Mouse (Mus musculus) liver, embryonic 14.5 days (tissue): Measurements from ENCODE around the gene Shbg. TPM values are rescaled to one million over a fixed set of nuclear protein-coding genes. Genes with fewer than 3 reads are reported as not detected.
A peak's percentile ranks its signal among the peaks of the same experiment; 100 is the strongest.
"Not testable (repeated sequence)": the region's sequence is repeated elsewhere in the genome, so short reads cannot be mapped to it uniquely, and the experiment has no call there.

ENCODE experiments used
- ATAC-seq: fragments of 200-750 bp; cut with Nextera tagmentation; 2 replicates; pipeline ENCODE4 v1.8.0; 2017; ENCODE audit warnings: moderate number of reproducible peaks, mild to moderate bottlenecking, moderate library complexity; ENCODE audit not compliant: insufficient read depth
- DNase-seq, 3 experiments: peaks; one replicate each; pipeline ENCODE4 v3.0.0-alpha.2; 2012 to 2013; ENCODE audit warnings: low read depth in 3 of 3, low spot score in 3 of 3
- H3K27ac ChIP-seq: fragments of 300-500 bp; sonication (generic); 2 replicates; pipeline ENCODE4 v1.5.1; 2014; ENCODE audit warnings: moderate library complexity, mild to moderate bottlenecking, control low read depth, inconsistent platforms
- H3K27me3 ChIP-seq: fragments of 300-500 bp; sonication (generic); 2 replicates; pipeline ENCODE4 v1.6.1; 2014; ENCODE audit warnings: mild to moderate bottlenecking, low read length, moderate library complexity; ENCODE audit not compliant: control insufficient read depth, insufficient read depth
- H3K36me3 ChIP-seq: fragments of 300-500 bp; sonication (generic); replicated peaks from 2 replicates; pipeline ENCODE4 v1.6.1; 2014; ENCODE audit warnings: low read depth; ENCODE audit not compliant: control insufficient read depth, insufficient read depth
- H3K4me1 ChIP-seq, 2 experiments: fragments of 200-500 bp in 1 of 2; fragments of 300-500 bp in 1 of 2; sonication (generic) in 1 of 2; replicated peaks; 2 replicates each; pipeline ENCODE4 v1.6.1; 2012 to 2014; ENCODE audit warnings: antibody characterized with exemption in 1 of 2, inconsistent platforms in 1 of 2, low read length in 1 of 2; ENCODE audit not compliant: control insufficient read depth in 2 of 2, insufficient read depth in 2 of 2
- H3K4me2 ChIP-seq: fragments of 300-500 bp; sonication (generic); 2 replicates; pipeline ENCODE4 v1.6.1; 2014; ENCODE audit warnings: low read depth, mild to moderate bottlenecking, control low read depth, moderate library complexity
- H3K4me3 ChIP-seq, 2 experiments: fragments of 200-500 bp in 1 of 2; fragments of 300-500 bp in 1 of 2; sonication (generic) in 1 of 2; 2 replicates each; pipeline ENCODE4 v1.5.1; 2012 to 2014; ENCODE audit warnings: low read depth in 2 of 2, low read length in 2 of 2, mild to moderate bottlenecking in 2 of 2, control low read depth in 1 of 2, inconsistent platforms in 1 of 2, moderate library complexity in 1 of 2; ENCODE audit not compliant: insufficient read depth in 1 of 2
- H3K9ac ChIP-seq: fragments of 300-500 bp; sonication (generic); replicated peaks from 2 replicates; pipeline ENCODE4 v1.6.1; 2014; ENCODE audit warnings: mild to moderate bottlenecking, control low read depth, moderate library complexity
- H3K9me3 ChIP-seq: fragments of 300-500 bp; sonication (generic); 2 replicates; pipeline ENCODE4 v1.6.1; 2016; ENCODE audit warnings: low read length, mixed read lengths; ENCODE audit not compliant: control insufficient read depth
- CTCF ChIP-seq: IDR thresholded peaks from 2 replicates; pipeline ENCODE4 v1.5.1; 2016; ENCODE audit warnings: antibody characterized with exemption, low read depth, control low read depth
- EP300 ChIP-seq: IDR thresholded peaks from 2 replicates; pipeline ENCODE4 v1.6.1; 2016; ENCODE audit warnings: antibody characterized with exemption, low read depth
- WGBS: fragments of 180-500 bp; shearing (Covaris S2); extraction: QIAGEN DNeasy Blood & Tissue Kit; methylation state at CpG from one replicate; pipeline ENCODE4 v1.1.7; 2014; ENCODE audit not compliant: insufficient replicate concordance; 5-methylcytosine and 5-hydroxymethylcytosine counted together
- polyA plus RNA-seq, 2 experiments: library from polyadenylated mRNA; depleted of rRNA in 1 of 2; stranded (reverse) in 1 of 2; unstranded in 1 of 2; fragments of >200 nt; fragmentation: Nextera tagmentation in 1 of 2; extraction: Ambion mirVana in 1 of 2; gene quantifications; 2 replicates each; pipeline versions ENCODE4 v1.2.1 to v1.2.3; 2012 to 2014

Shbg gene
- polyA plus RNA-seq, 2 experiments: 21.4 to 28.4 TPM

GRCm38 (mm10) chr11:69620394-69621081, 2.8 kb upstream of the Shbg start:
- TF ChIP-seq CTCF: no peak
- no peak for TF ChIP-seq EP300
- no peak for DNase-seq
- ATAC-seq: peak; percentile 51; the same call in 1 of the 2 replicates
- 39% methylated on average over 7 of the region's 7 CpGs for WGBS
- H3K4me1 ChIP-seq: peaks cover 16 to 33% of the 10 kb centered on the region in 2 experiments
- no peaks in the 10 kb centered on the region for H3K36me3 ChIP-seq
- H3K27ac ChIP-seq: peak overlapping the region; percentile 53
- H3K4me2 ChIP-seq: peak overlapping the region; percentile 84
- no peaks in the 10 kb centered on the region for H3K27me3 ChIP-seq
- H3K9ac ChIP-seq: no peak overlapping the region
- no peak overlapping the region for H3K4me3 ChIP-seq
- H3K9me3 ChIP-seq: no peaks in the 10 kb centered on the region

- no peaks in the 10 kb centered on the region for H3K9me3 ChIP-seq
- H3K9ac ChIP-seq: no peak overlapping the region
- H3K36me3 ChIP-seq: no peaks in the 10 kb centered on the region
- WGBS: 36% methylated on average over 10 of the region's 10 CpGs
- ATAC-seq (no peak), DNase-seq (no peak)
- H3K4me2 ChIP-seq: peak overlapping the region; percentile 39
- peak overlapping the region; percentile 0 to 21; a peak in 2 of 4 replicates for H3K4me3 ChIP-seq
- no peak for TF ChIP-seq EP300
- no peak; the same call in 1 of the 2 replicates for TF ChIP-seq CTCF
- H3K27ac ChIP-seq: no peak overlapping the region
- H3K27me3 ChIP-seq: no peaks in the 10 kb centered on the region
- H3K4me1 ChIP-seq: peaks cover 16 to 27% of the 10 kb centered on the region in 2 experiments
Observed at GRCm38 (mm10) chr11:69616781-69617180, 924 bp downstream of the Shbg start.

- H3K27me3 ChIP-seq, DNase-seq, H3K36me3 ChIP-seq, ATAC-seq, H3K9me3 ChIP-seq, H3K27ac ChIP-seq: not testable (repeated sequence)
- 37% methylated on average over 11 of the region's 11 CpGs for WGBS
- peak overlapping the region in 1 of 2 experiments; percentile 56; a peak in 2 of 4 replicates for H3K4me3 ChIP-seq
- H3K4me2 ChIP-seq: peak overlapping the region; percentile 95
- peak overlapping the region; percentile 20 for H3K9ac ChIP-seq
- H3K4me1 ChIP-seq: peaks cover 10 to 21% of the 10 kb centered on the region in 2 experiments
Observed at GRCm38 (mm10) chr11:69614257-69614588, 3.5 kb downstream of the Shbg start.

DNA sequence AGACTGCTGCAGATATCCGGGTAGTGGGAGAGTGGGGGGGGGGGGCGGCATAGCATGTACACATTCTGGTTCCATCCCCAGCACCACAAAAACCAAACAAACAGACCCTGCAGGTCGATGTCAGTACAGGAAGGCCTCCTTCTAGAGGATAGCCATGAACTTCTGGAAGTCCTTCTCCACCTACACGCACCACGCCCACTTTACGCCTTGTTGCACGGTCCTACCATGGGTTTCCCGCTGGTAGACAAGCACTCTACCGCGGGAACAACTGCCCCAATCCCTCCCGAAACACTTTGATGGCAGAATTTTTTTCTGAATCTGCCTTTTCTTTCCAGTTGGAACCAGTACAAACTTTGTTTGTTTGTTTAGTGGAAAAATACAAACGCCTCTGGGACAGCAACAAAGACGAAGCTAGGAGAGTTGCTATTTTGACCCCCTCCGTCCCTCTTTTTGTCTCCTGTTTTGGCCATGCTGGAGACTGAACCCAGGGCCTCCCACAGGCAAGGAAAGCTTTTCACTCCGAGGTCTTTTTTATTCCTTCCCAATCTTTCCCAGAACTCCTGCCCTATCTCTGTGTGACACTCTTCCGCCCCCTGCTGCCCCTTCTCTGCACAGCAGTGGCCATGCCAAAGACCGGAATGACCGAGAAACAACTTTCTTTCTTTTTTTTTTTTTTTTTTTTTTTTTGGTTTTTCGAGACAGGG, 4.0 kb downstream of the Shbg start:
- DNase-seq (peak in 1 of 3 experiments; percentile 61), ATAC-seq (peak; percentile 61; the same call in 1 of the 2 replicates)
- Histone ChIP-seq H3K9ac (peak overlapping the region; percentile 67), H3K4me1 (peaks cover 15 to 26% of the 10 kb centered on the region in 2 experiments), H3K4me2 (peak overlapping the region; percentile 95), H3K9me3 (no peaks in the 10 kb centered on the region), H3K36me3 (no peaks in the 10 kb centered on the region), H3K4me3 (peak overlapping the region; percentile 52 to 56), H3K27ac (no peak overlapping the region; the same call in 1 of the 2 replicates), H3K27me3 (no peaks in the 10 kb centered on the region)
- no peak for TF ChIP-seq EP300
- peak; percentile 92 for TF ChIP-seq CTCF
- 4% methylated on average over 19 of the region's 19 CpGs for WGBS

DNA sequence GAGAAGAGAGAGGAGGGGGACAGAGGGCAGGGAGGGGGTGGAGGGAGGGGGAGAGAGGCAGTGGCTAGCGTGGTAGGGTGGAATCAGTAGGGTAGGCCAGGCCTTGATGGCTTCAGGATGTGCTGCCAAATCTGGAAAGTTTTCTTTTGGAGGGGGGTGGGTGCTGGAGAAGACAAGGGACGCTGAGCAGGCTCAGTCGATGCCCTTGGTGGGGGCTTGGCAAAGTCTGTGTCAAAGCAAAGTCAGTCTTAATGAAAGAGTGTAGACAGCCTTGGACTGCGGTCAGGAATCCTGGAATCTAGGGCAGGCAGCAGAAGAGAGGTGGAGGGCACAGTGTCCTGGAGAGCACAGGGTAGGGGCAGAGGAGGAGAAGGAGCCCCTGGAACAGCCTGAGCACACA, 6.8 kb downstream of the Shbg start:
- H3K36me3 ChIP-seq: no peaks in the 10 kb centered on the region
- TF ChIP-seq EP300: no peak
- TF ChIP-seq CTCF: no peak
- no peak overlapping the region for H3K9ac ChIP-seq
- no peak overlapping the region for H3K4me3 ChIP-seq
- H3K27me3 ChIP-seq: no peaks in the 10 kb centered on the region
- ATAC-seq (no peak), DNase-seq (no peak)
- no peak overlapping the region for H3K27ac ChIP-seq
- H3K4me1 ChIP-seq: peaks cover 26 to 33% of the 10 kb centered on the region in 2 experiments
- H3K4me2 ChIP-seq: no peak overlapping the region
- H3K9me3 ChIP-seq: no peaks in the 10 kb centered on the region
- 64% methylated on average over 4 of the region's 4 CpGs for WGBS
